Mouse (Mus musculus): ENCODE measurements around the gene Prkg1. TPM values are rescaled to one million over a fixed set of nuclear protein-coding genes. Genes with fewer than 3 reads are reported as not detected.

The Prkg1 gene
- polyA plus RNA-seq, 2 experiments, result 7.1 to 9.6 TPM

DNA sequence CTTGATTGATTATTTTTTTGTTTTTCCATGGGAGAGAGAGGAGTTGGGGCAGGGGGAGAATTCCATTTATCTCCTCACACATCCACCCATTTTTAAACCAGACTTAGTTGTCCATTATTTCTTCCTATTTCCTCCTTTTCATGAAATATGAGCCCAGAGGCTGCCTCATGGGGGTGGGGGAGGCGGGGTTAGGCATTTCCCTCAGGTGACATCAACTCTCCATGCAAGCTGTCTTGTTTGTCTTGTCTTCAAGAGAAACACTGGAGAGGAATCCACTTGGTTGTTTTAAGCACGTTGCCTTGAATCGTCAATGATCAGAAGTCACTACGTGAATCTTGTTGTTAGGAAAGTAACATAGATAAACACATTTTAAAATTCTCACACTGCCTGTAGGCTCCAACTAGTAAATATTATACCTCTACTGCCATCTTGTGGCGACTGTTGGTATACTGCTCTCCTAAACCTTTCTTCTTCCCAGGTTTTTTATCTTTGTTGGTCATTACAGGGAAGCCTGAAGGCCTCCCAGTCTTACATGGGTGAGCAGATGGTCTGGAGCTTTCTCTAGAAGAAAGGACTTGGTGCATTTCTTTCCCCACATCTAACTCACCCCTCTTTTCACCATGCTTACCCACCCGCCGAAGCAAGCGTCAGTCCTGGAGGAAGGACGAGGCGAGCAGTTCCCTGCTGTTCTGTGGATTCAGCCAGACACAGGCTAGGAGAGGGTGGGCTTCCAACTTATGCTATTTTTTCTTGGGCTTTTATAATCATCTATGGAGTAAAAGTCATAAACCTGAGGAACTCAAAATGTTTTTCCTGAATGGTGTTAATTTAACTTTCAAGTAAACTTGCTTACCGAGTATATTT is 8.7 kb downstream of the Prkg1 start:
- H3K36me3 ChIP-seq (ENCODE audit: control insufficient read depth, insufficient read depth, low read length), result no peaks in the 10 kb centered on the region
- TF ChIP-seq POLR2A (IDR thresholded peaks at IDR 0.05; ENCODE audit: borderline replicate concordance, extremely low read depth, insufficient read depth, insufficient read length), result no peak
- H3K9me3 ChIP-seq (ENCODE audit: control insufficient read depth, low read length), result no peaks in the 10 kb centered on the region
- 47% methylated on average over 11 of the region's 11 CpGs for WGBS
- H3K4me3 ChIP-seq (replicated peaks; ENCODE audit: low read length), result no peak overlapping the region
- 0 out of 2 replicates have a peak, but pooled peaks cover 3% of the 10 kb centered on the region for H3K4me1 ChIP-seq (ENCODE audit: control insufficient read depth, insufficient read depth, low read length)
- DNase-seq (ENCODE audit: low spot score), result peak; percentile 91
- no peak overlapping the region for H3K4me2 ChIP-seq (replicated peaks; ENCODE audit: low read depth, low read length, severe bottlenecking)
- ATAC-seq (ENCODE audit: low FRiP score, low read depth), result peak; percentile 37; the same call in 1 of the 2 replicates
- H3K27me3 ChIP-seq (ENCODE audit: control insufficient read depth, insufficient read depth, low read length), result peaks cover 12% of the 10 kb centered on the region; the same call in 1 of the 2 replicates
- no peak overlapping the region for H3K27ac ChIP-seq (replicated peaks; ENCODE audit: low read depth, low read length)
- no peak overlapping the region for H3K9ac ChIP-seq (ENCODE audit: low read depth, low read length, severe bottlenecking)

DNA sequence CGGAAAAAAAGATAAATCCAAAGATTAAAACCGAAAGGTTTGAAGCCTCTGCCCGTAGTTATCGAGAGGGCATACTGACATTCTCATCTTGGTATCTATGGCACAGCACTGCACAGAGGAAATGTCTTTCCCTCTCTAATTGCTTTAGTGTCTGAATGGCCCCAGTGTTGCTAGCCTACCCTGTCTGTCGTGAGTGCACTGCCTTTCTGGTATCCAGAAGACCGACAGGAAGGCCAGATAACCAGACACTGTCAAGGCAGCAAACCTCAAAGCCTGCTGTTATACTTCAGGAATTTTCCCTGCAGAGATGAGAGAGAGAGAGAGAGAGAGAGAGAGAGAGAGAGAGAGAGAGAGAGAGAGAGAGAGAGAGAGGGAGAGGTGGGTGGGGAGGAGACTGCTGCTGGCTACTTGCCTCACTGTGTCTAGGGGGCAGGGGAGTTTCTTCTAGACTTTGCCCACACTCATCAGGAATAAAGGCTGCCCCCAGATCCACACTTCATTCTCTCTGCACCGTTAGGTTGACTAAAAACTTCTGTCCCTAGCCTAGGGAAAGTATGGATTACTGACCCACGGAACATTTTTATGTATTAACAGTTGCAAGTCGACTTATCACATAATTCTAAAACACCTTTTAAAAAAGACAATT is 10.1 kb downstream of the Prkg1 start:
- Histone ChIP-seq H3K4me2 (replicated peaks; ENCODE audit: low read depth, low read length, severe bottlenecking) (no peak overlapping the region), H3K4me1 (ENCODE audit: control insufficient read depth, insufficient read depth, low read length) (0 out of 2 replicates have a peak, but pooled peaks cover 3% of the 10 kb centered on the region), H3K36me3 (ENCODE audit: control insufficient read depth, insufficient read depth, low read length) (no peaks in the 10 kb centered on the region), H3K9ac (ENCODE audit: low read depth, low read length, severe bottlenecking) (no peak overlapping the region), H3K9me3 (ENCODE audit: control insufficient read depth, low read length) (no peaks in the 10 kb centered on the region), H3K4me3 (replicated peaks; ENCODE audit: low read length) (no peak overlapping the region), H3K27ac (replicated peaks; ENCODE audit: low read depth, low read length) (no peak overlapping the region), H3K27me3 (ENCODE audit: control insufficient read depth, insufficient read depth, low read length) (no peaks in the 10 kb centered on the region; the same call in 1 of the 2 replicates)
- 59% methylated on average over 9 of the region's 9 CpGs for WGBS
- TF ChIP-seq POLR2A (IDR thresholded peaks at IDR 0.05; ENCODE audit: borderline replicate concordance, extremely low read depth, insufficient read depth, insufficient read length), result no peak
- DNase-seq (ENCODE audit: low spot score) (no peak), ATAC-seq (ENCODE audit: low FRiP score, low read depth) (no peak)

DNA sequence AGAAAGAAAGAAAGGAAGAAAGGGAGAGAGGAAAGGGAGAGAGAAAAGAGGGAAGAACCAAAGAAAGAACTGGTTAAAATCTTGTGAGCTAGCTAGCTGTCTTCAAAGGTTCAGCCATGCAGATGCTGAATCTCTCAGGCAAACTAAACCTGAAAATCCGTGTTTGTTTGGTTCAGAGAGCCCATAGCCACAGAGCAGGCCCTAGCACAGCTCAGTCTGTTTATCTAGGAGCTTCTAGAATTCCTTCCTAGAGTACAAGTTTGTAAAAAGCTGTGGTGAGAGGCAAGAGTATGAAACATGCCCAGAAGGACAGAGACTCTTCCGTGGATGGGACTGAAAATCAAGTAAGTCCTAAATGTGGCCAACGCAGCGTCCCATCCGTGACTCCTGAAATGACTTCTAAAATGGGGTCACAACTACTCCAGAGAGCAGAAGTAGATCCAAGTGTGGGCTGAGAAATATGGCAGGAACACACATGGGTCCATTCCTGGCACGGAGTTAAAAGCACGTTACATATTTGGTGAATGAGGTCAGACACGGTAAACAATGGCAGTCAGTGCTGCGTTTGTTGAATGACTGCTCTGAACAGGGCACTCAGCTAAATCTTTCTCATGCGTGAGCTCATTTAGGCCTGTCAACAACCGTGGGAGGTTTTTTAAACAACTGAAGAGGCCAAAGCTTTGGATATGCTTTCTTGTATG is 13.7 kb downstream of the Prkg1 start:
- 0 out of 2 replicates have a peak, but pooled peaks cover 2% of the 10 kb centered on the region for H3K27me3 ChIP-seq (ENCODE audit: control insufficient read depth, insufficient read depth, low read length)
- H3K4me2 ChIP-seq (replicated peaks; ENCODE audit: low read depth, low read length, severe bottlenecking), result no peak overlapping the region
- peak; percentile 42 for DNase-seq (ENCODE audit: low spot score)
- no peaks in the 10 kb centered on the region for H3K36me3 ChIP-seq (ENCODE audit: control insufficient read depth, insufficient read depth, low read length)
- ATAC-seq (ENCODE audit: low FRiP score, low read depth), result no peak
- H3K27ac ChIP-seq (replicated peaks; ENCODE audit: low read depth, low read length), result no peak overlapping the region
- 61% methylated on average over 11 of the region's 11 CpGs for WGBS
- H3K4me1 ChIP-seq (ENCODE audit: control insufficient read depth, insufficient read depth, low read length), result 0 out of 2 replicates have a peak, but pooled peaks cover 3% of the 10 kb centered on the region
- no peaks in the 10 kb centered on the region for H3K9me3 ChIP-seq (ENCODE audit: control insufficient read depth, low read length)
- H3K9ac ChIP-seq (ENCODE audit: low read depth, low read length, severe bottlenecking), result no peak overlapping the region
- no peak overlapping the region for H3K4me3 ChIP-seq (replicated peaks; ENCODE audit: low read length)
- no peak for TF ChIP-seq POLR2A (IDR thresholded peaks at IDR 0.05; ENCODE audit: borderline replicate concordance, extremely low read depth, insufficient read depth, insufficient read length)

DNA sequence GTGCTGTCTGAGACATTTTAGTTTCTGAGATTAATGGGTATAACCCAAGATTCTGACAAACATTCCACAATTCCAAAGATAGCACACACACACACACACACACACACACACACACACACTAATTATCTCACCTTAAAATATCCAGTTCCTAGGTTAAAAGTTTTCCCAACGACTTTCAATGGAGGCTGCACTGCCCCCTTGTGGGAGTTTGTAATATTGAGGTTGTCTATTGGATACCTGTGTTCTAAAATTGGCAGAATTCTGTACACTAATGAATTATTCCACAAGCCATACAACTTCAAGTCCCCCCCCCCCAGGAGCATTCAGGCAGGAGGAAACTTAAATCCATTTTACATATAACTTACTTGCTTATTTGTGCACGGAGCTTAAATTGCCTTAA is 18.2 kb downstream of the Prkg1 start:
- ATAC-seq (ENCODE audit: low FRiP score, low read depth), result no peak
- no peaks in the 10 kb centered on the region for H3K36me3 ChIP-seq (ENCODE audit: control insufficient read depth, insufficient read depth, low read length)
- H3K4me1 ChIP-seq (ENCODE audit: control insufficient read depth, insufficient read depth, low read length), result no peaks in the 10 kb centered on the region
- no peak overlapping the region for H3K9ac ChIP-seq (ENCODE audit: low read depth, low read length, severe bottlenecking)
- H3K4me2 ChIP-seq (replicated peaks; ENCODE audit: low read depth, low read length, severe bottlenecking), result no peak overlapping the region
- peak; percentile 71 for DNase-seq (ENCODE audit: low spot score)
- H3K4me3 ChIP-seq (replicated peaks; ENCODE audit: low read length), result no peak overlapping the region
- no peak for TF ChIP-seq POLR2A (IDR thresholded peaks at IDR 0.05; ENCODE audit: borderline replicate concordance, extremely low read depth, insufficient read depth, insufficient read length)
- no peaks in the 10 kb centered on the region for H3K9me3 ChIP-seq (ENCODE audit: control insufficient read depth, low read length)
- H3K27me3 ChIP-seq (ENCODE audit: control insufficient read depth, insufficient read depth, low read length), result 0 out of 2 replicates have a peak, but pooled peaks cover 4% of the 10 kb centered on the region
- no peak overlapping the region for H3K27ac ChIP-seq (replicated peaks; ENCODE audit: low read depth, low read length)
- WGBS, result 18% methylated on average over 2 of the region's 2 CpGs
